Mouse (Mus musculus) lung, embryonic 14.5 days (tissue): Measurements from ENCODE around the gene Nubp1. TPM values are rescaled to one million over a fixed set of nuclear protein-coding genes. Genes with fewer than 3 reads are reported as not detected.

ENCODE experiments used
- ATAC-seq: fragments of 200-750 bp; cut with Nextera tagmentation; 2 replicates; pipeline ENCODE4 v1.8.0; 2017; ENCODE audit warnings: mild to moderate bottlenecking, moderate TSS enrichment, moderate library complexity; ENCODE audit not compliant: insufficient read depth
- DNase-seq: peaks from one replicate; pipeline ENCODE4 v3.0.0-alpha.2; 2015
- H3K27ac ChIP-seq: fragments of 300-500 bp; sonication (generic); 2 replicates; pipeline ENCODE4 v1.5.1; 2014; ENCODE audit warnings: low read depth, mild to moderate bottlenecking, moderate library complexity
- H3K27me3 ChIP-seq: fragments of 300-500 bp; sonication (generic); 2 replicates; pipeline ENCODE4 v1.6.1; 2014; ENCODE audit warnings: low read length, control low read depth; ENCODE audit not compliant: insufficient read depth
- H3K36me3 ChIP-seq: fragments of 300-500 bp; sonication (generic); 2 replicates; pipeline ENCODE4 v1.6.1; 2014; ENCODE audit warnings: control low read depth; ENCODE audit not compliant: insufficient read depth
- H3K4me1 ChIP-seq: fragments of 300-500 bp; sonication (generic); 2 replicates; pipeline ENCODE4 v1.6.1; 2014; ENCODE audit warnings: antibody characterized with exemption, control low read depth; ENCODE audit not compliant: insufficient read depth
- H3K4me2 ChIP-seq: fragments of 300-500 bp; sonication (generic); 2 replicates; pipeline ENCODE4 v1.6.1; 2014; ENCODE audit warnings: mild to moderate bottlenecking
- H3K4me3 ChIP-seq: fragments of 300-500 bp; sonication (generic); 2 replicates; pipeline ENCODE4 v1.5.1; 2014; ENCODE audit warnings: low read depth, low read length
- H3K9ac ChIP-seq: fragments of 300-500 bp; sonication (generic); 2 replicates; pipeline ENCODE4 v1.6.1; 2014
- H3K9me3 ChIP-seq: fragments of 300-500 bp; sonication (generic); 2 replicates; pipeline ENCODE4 v1.6.1; 2016; ENCODE audit warnings: low read depth, low read length, control low read depth
- CTCF ChIP-seq: IDR thresholded peaks from 2 replicates; pipeline ENCODE4 v1.5.1; 2016; ENCODE audit warnings: antibody characterized with exemption, low read depth
- WGBS: fragments of 180-500 bp; shearing (Covaris S2); extraction: QIAGEN DNeasy Blood & Tissue Kit; methylation state at CpG from one replicate; pipeline ENCODE4 v1.1.7; 2014; 5-methylcytosine and 5-hydroxymethylcytosine counted together
- polyA plus RNA-seq: library from polyadenylated mRNA; unstranded; fragments of >200 nt; fragmentation: Nextera tagmentation; extraction: Ambion mirVana; gene quantifications from 2 replicates; pipeline ENCODE4 v1.2.1, GENCODE M21; 2014

Gene Nubp1
- polyA plus RNA-seq, 1 experiment from 2014 or later, result 83.6 TPM

- TF ChIP-seq CTCF, result no peak
- H3K9ac ChIP-seq, result no peak overlapping the region
- H3K27ac ChIP-seq, result no peak overlapping the region
- H3K4me1 ChIP-seq, result peaks cover 8% of the 10 kb centered on the region
- H3K36me3 ChIP-seq, result no peaks in the 10 kb centered on the region
- no peak for DNase-seq
- 58% methylated on average over 4 of the region's 4 CpGs for WGBS
- H3K27me3 ChIP-seq, result no peaks in the 10 kb centered on the region
- no peaks in the 10 kb centered on the region for H3K9me3 ChIP-seq
- no peak for ATAC-seq
- no peak overlapping the region for H3K4me2 ChIP-seq
- no peak overlapping the region for H3K4me3 ChIP-seq
Measured at GRCm38 (mm10) chr16:10372372-10372771, 39.4 kb upstream of the Nubp1 start.

- no peaks in the 10 kb centered on the region for H3K9me3 ChIP-seq
- 27% methylated on average over 13 of the region's 13 CpGs for WGBS
- peaks cover 5% of the 10 kb centered on the region for H3K4me1 ChIP-seq
- no peak for TF ChIP-seq CTCF
- H3K4me2 ChIP-seq, result peak overlapping the region; percentile 44
- H3K27me3 ChIP-seq, result no peaks in the 10 kb centered on the region
- peak; percentile 61 for ATAC-seq
- H3K27ac ChIP-seq, result no peak overlapping the region
- no peaks in the 10 kb centered on the region for H3K36me3 ChIP-seq
- DNase-seq, result peak; percentile 81
- H3K4me3 ChIP-seq, result no peak overlapping the region
- peak overlapping the region; percentile 39; the same call in 1 of the 2 replicates for H3K9ac ChIP-seq
Measured at GRCm38 (mm10) chr16:10374254-10375011, 37.3 kb upstream of the Nubp1 start.

- H3K9ac ChIP-seq, result no peak overlapping the region
- ATAC-seq, result no peak
- 39% methylated on average over 1 of the region's 1 CpGs for WGBS
- H3K36me3 ChIP-seq, result no peaks in the 10 kb centered on the region
- no peaks in the 10 kb centered on the region for H3K4me1 ChIP-seq
- H3K9me3 ChIP-seq, result no peaks in the 10 kb centered on the region
- no peak overlapping the region for H3K4me2 ChIP-seq
- TF ChIP-seq CTCF, result no peak
- no peak for DNase-seq
- H3K27ac ChIP-seq, result no peak overlapping the region
- H3K27me3 ChIP-seq, result no peaks in the 10 kb centered on the region
- H3K4me3 ChIP-seq, result no peak overlapping the region
Measured at GRCm38 (mm10) chr16:10377286-10377685, 34.5 kb upstream of the Nubp1 start.

GRCm38 (mm10) chr16:10379531-10379930, 32.2 kb upstream of the Nubp1 start:
- no peak overlapping the region for H3K4me3 ChIP-seq
- DNase-seq (no peak), ATAC-seq (no peak; the same call in 1 of the 2 replicates)
- no peaks in the 10 kb centered on the region for H3K36me3 ChIP-seq
- H3K4me2 ChIP-seq, result no peak overlapping the region
- 42% methylated on average over 2 of the region's 2 CpGs for WGBS
- no peak for TF ChIP-seq CTCF
- no peaks in the 10 kb centered on the region for H3K4me1 ChIP-seq
- H3K27me3 ChIP-seq, result no peaks in the 10 kb centered on the region
- no peak overlapping the region for H3K9ac ChIP-seq
- no peaks in the 10 kb centered on the region for H3K9me3 ChIP-seq
- no peak overlapping the region for H3K27ac ChIP-seq

- ATAC-seq (peak; percentile 81), DNase-seq (peak; percentile 34)
- H3K4me1 ChIP-seq, result no peaks in the 10 kb centered on the region
- H3K27ac ChIP-seq, result no peak overlapping the region
- H3K9ac ChIP-seq, result no peak overlapping the region
- no peaks in the 10 kb centered on the region for H3K9me3 ChIP-seq
- no peaks in the 10 kb centered on the region for H3K36me3 ChIP-seq
- H3K4me2 ChIP-seq, result peak overlapping the region; percentile 54
- TF ChIP-seq CTCF, result no peak
- no peaks in the 10 kb centered on the region for H3K27me3 ChIP-seq
- H3K4me3 ChIP-seq, result peak overlapping the region; percentile 14; the same call in 1 of the 2 replicates
- WGBS, result 13% methylated on average over 8 of the region's 8 CpGs
Measured at GRCm38 (mm10) chr16:10384060-10384497, 27.7 kb upstream of the Nubp1 start.

GRCm38 (mm10) chr16:10384544-10384943, 27.2 kb upstream of the Nubp1 start:
- Histone ChIP-seq H3K4me1 (no peaks in the 10 kb centered on the region), H3K36me3 (no peaks in the 10 kb centered on the region), H3K27ac (no peak overlapping the region), H3K9me3 (no peaks in the 10 kb centered on the region), H3K4me3 (no peak overlapping the region), H3K27me3 (no peaks in the 10 kb centered on the region), H3K4me2 (peak overlapping the region; percentile 54), H3K9ac (no peak overlapping the region)
- WGBS, result 58% methylated on average over 3 of the region's 3 CpGs
- TF ChIP-seq CTCF, result no peak
- DNase-seq (no peak), ATAC-seq (no peak; the same call in 1 of the 2 replicates)

- Histone ChIP-seq H3K4me1 (no peaks in the 10 kb centered on the region), H3K36me3 (no peaks in the 10 kb centered on the region), H3K4me2 (no peak overlapping the region), H3K27ac (no peak overlapping the region), H3K9ac (no peak overlapping the region), H3K4me3 (no peak overlapping the region), H3K27me3 (no peaks in the 10 kb centered on the region), H3K9me3 (no peaks in the 10 kb centered on the region)
- TF ChIP-seq CTCF, result no peak
- ATAC-seq, result no peak
- WGBS, result 74% methylated on average over 12 of the region's 12 CpGs
- DNase-seq, result no peak
Measured at GRCm38 (mm10) chr16:10385261-10385660, 26.5 kb upstream of the Nubp1 start.
